Mouse (Mus musculus): Measurements from ENCODE around the gene Fgf22.

Fgf22 gene

GRCm38 (mm10) chr10:79766508-79767325 is 11.8 kb downstream of the Fgf22 start, which contains the start of gene Rnf126:
Rnf126 (minus strand) TSS chr10:79766952.
- peak; percentile 100 for DNase-seq (ENCODE audit: low read depth)

DNA sequence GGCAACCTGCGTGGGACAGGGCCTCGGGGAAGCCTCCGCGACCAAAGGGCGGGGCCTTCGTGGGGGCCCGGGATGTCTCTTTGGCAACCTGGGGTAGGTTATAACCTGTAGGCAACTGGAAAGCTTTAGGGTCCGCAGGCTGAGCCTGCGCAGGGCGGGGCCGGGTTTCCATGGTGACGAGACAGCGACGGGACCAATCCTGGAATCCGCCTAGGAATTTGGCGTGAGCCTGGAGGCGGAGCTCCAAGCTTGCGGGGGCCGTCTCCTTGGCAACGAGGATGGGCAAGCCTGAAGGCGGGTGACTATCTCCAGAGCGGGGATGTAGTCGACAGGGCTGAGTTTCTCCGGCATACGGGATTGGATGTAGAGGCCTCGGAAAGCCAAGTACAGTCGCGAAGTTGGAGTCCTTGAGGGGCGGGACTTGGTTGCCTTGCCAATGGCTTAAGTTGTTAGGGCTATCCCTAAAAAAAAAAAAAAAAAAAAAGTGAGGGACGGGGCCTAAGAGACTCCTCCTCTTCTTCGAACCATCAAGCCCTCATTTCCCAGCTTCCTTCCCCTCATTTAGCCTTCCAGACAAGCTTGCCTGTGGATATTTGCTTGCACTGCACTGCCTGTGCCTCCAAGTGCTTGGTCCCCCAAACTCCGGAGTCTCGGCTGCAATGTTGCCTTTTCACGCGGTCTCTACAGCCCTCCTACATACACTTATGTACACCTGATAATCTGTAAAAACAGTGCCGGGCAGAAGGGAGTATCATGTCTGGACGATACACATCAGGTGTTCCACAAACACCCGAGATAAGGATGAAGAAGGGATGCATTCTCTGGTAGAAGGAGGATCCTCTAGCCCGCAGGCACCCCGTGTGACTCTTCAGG is 12.7 kb downstream of the Fgf22 start:
- peak; percentile 87 for DNase-seq (ENCODE audit: low read depth)

GRCm38 (mm10) chr10:79768400-79768799 is 13.5 kb downstream of the Fgf22 start:
- DNase-seq (ENCODE audit: low read depth), result peak; percentile 74

GRCm38 (mm10) chr10:79769329-79769728 is 14.5 kb downstream of the Fgf22 start:
- DNase-seq (ENCODE audit: low read depth), result no peak

DNA sequence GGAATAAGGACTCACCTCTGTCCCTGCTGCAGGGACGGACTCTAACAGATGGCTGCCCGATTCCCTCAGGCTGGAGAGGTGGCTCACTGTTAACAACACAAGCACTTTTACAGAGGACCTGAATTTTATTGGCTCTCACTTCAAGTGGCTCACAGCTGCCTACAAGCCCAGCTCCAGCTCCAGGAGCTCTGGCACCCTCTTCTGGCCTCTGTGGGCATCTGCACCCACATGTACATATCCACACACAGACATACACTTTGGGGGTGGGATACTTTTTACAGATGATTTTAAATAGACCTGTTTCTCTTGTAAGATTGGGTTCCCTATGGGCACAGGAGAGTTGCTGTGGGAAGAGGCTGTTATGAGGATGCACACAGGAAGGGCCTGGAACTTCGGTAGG is 17.4 kb downstream of the Fgf22 start:
- DNase-seq (ENCODE audit: low read depth), result no peak

GRCm38 (mm10) chr10:79773208-79773607 is 18.3 kb downstream of the Fgf22 start:
- DNase-seq (ENCODE audit: low read depth), result no peak

- no peak for DNase-seq (ENCODE audit: low read depth)
Measured at GRCm38 (mm10) chr10:79774486-79775279, 19.8 kb downstream of the Fgf22 start.

- no peak for DNase-seq (ENCODE audit: low read depth)
Measured at GRCm38 (mm10) chr10:79777103-79777531, 22.2 kb downstream of the Fgf22 start, which contains the start of gene Fstl3. Fstl3 (plus strand) TSS chr10:79777272.

- no peak for DNase-seq (ENCODE audit: low read depth)
Measured at GRCm38 (mm10) chr10:79778006-79778405, 23.1 kb downstream of the Fgf22 start.

DNA sequence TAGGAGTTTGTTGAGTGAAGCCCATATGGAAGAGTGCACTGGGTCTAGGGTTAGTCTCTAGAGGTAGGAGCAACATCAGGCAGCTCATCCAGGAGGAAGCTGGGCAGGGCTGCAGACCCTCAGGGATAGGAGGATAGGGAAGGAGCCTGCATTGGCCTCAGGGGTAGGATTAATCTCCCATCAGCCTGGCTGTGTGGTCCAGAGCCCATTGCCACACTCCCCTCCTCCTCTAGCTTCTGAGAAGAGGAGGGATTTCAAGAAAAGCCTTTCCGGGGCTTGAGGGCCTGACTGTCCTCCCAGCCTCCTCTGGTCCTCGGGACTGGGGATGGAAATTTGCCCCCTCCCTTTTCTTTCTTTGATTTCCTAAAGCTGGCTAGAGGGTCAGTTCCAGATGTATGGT is 24.3 kb downstream of the Fgf22 start:
- no peak for DNase-seq (ENCODE audit: low read depth)

DNA sequence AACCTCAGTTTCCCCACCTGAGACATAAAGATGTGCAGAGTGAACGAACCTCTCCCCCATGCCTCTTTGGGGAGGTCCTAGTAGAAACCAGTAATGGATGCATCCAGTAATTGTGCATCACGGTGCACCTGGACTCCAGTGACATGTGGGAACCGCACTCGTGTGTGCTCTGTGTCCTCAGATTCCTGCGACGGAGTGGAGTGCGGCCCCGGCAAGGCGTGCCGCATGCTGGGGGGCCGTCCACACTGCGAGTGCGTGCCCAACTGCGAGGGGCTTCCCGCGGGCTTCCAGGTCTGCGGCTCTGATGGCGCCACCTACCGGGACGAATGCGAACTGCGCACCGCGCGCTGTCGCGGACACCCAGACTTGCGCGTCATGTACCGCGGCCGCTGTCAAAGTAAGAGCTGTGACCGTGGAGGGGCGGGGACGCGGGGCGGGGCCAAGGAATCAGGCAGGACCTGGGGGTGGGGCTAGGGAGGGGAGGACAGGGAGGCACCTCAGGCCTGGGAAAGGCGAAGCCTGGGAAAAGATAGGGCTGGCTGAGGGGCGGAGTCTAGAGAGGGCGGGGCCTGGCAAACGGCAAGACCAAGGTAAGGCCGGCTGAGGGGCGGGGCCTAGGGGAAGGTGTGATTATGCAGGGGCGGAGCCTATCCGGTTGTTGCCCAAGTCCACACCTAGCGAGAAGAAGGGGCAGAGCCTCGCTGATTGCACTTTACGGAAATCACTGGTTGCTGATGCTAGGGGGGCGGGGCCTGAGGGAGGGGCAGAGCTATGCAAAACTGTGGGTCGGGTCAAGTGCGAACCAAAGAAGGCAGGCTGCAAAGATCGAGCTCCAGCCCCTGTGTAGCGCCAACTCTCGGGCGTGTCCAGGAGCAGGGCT is 25.1 kb downstream of the Fgf22 start:
- peak; percentile 99 for DNase-seq (ENCODE audit: low read depth)

- DNase-seq (ENCODE audit: low read depth), result peak; percentile 94
Measured at GRCm38 (mm10) chr10:79780664-79781015, 25.8 kb downstream of the Fgf22 start.

DNA sequence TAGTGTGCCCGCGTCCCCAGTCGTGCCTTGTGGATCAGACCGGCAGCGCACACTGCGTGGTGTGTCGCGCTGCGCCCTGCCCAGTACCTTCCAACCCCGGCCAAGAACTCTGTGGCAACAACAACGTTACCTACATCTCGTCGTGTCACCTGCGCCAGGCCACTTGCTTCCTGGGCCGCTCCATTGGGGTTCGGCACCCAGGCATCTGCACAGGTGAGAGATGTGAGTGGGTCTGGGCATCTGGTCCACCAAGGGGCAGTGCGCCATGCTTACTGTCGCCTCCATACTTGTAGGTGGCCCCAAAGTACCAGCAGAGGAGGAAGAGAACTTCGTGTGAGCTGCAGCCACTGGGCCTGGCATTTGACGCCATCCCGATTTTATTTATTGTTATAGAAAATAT is 26.3 kb downstream of the Fgf22 start:
- no peak for DNase-seq (ENCODE audit: low read depth)

GRCm38 (mm10) chr10:79781956-79782355 is 27.1 kb downstream of the Fgf22 start:
- DNase-seq (ENCODE audit: low read depth), result no peak

- no peak for DNase-seq (ENCODE audit: low read depth)
Measured at GRCm38 (mm10) chr10:79783050-79783449, 28.2 kb downstream of the Fgf22 start.

DNA sequence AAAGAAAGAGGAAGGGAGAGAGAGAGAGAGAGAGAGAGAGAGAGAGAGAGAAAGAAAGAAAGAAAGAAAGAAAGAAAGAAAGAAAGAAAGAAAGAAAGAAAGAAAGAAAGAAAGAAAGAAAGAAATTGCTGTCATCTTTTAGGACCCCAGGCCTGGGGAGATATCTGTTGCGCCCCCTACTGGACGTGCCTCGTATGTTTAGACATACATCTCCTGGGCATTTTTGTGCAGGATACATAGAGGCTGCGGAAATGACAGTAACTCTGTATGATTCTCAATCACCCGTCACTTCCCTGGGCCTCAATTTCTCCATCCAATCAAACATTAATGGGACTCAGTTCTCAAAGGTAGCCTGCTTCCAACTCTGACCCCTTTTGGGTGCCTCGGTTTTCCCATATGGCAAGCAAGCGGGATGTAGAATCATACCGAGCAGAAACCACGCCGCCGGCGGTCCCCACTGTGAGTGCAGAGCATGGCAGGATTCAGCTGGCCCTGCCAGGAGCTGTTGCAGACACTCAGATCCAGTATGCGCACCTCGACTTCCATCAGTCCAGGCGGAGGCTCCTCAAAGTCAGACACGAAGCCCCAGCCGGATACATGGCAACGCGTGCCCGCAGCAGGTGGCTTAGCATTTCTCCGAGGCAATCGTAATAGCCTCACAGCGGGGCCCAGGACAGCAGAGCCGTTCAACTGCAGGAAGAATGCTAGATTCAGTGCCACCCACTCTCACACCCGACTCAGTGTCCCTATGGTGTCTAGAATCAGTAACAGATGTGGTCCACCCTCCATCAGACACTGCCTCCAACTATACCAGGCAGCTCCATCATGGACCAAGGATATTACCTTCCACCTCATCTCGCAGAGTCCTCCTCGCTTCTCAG is 29.3 kb downstream of the Fgf22 start:
- peak; percentile 77 for DNase-seq (ENCODE audit: low read depth)

DNA sequence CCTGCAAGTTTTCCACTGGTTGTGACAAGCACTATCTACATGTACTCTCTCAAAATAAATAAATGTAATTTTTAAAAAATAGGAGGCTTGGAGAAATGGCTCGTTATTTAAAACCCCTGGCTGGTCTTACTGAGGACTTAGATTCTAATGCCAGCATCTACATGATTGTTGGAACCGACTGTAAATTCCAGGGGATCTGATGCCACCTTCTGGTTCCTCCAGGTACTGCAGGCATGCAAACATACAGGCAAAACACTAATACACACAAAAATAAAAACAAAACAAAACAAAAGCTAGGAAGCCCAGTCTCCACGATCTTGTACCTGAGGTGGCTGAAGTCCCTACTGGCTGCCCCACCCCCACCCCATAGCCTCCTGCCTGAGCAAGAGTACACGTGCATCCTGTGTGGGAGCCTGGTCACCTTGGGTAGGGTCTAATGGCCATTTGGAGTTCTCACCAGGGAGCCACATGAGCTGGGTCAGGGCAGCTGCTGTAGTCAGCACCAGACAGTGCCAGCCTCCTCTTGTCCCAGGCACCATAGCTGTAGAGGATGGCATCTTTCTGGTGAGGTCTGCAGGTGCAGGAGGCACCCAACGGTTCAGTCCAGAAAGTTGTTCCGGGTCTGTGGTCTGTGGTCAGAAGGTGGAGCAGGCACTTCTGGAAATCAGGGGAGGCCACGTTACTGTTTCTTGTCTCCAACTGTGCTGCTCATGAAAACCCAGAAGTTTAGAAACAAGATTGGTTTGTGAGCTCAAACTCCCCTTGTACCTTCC is 33.7 kb downstream of the Fgf22 start:
- peak; percentile 90 for DNase-seq (ENCODE audit: low read depth)

- no peak for DNase-seq (ENCODE audit: low read depth)
Measured at GRCm38 (mm10) chr10:79789581-79789980, 34.7 kb downstream of the Fgf22 start.

- no peak for DNase-seq (ENCODE audit: low read depth)
Measured at GRCm38 (mm10) chr10:79790861-79791260, 36.0 kb downstream of the Fgf22 start, which contains the start of gene Prss57. Prss57 (minus strand) TSS chr10:79790961.
